Mouse (Mus musculus) bone marrow, adult 2 months (tissue): ENCODE results near the gene Klf3.

Experiments used
- CTCF ChIP-seq: fragments of 200-500 bp; IDR thresholded peaks from 2 replicates; pipeline ENCODE4 v1.5.1; 2011; ENCODE audit warnings: low read length, control low read depth; ENCODE audit not compliant: control insufficient read depth, insufficient read depth
- POLR2A ChIP-seq: fragments of 200-500 bp; IDR thresholded peaks from 2 replicates; pipeline ENCODE4 v1.6.1; 2011; ENCODE audit warnings: low read depth, mild to moderate bottlenecking, control low read depth, low read length, borderline replicate concordance; ENCODE audit not compliant: control insufficient read depth

DNA sequence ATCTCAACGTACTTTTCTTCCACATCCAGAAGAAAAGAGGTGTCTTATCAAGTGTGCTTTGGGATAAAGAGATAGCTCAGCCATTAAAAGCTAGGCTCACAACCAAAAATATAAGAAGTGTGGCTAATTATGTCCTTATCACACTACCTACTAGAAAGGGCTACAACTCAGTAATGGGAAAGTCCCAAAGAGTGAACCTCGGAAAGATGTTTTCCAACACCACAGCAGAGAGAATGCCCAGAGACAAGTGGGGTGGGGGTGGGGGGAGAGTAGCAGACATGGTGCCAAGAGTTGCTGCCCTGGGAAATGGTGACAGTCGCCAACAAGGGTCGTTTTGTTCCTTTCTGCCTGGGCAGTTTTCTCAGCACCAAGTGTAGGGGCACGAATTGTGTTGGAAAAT is 25.0 kb upstream of the Klf3 start:
- no peak for TF ChIP-seq CTCF
- no peak for TF ChIP-seq POLR2A
